Mouse (Mus musculus): Measurements from ENCODE around the gene Ecm2.

Ecm2 gene

DNA sequence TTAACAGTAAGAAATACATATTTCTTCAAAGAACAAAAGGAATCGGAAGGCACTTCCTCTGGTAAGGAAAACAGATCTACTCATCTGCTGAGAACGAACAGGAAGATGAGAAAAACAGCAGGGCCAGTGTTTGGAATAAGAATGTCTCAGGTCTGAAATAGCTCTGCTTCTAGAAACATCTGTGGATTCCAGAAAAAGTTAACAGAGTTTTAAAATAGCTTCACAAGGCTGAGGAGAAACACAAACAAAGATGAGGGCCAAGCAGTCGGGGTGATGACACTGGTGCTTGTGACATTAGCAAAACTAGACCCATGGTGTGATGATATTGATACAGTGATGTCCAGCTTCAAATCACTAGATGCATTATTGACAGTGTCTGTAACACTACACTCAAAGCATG lies 2.6 kb downstream of the Ecm2 start:
- DNase-seq (ENCODE audit: low read depth, low spot score) = peak; percentile 40

GRCm38 (mm10) chr13:49518761-49519160 lies 14.2 kb downstream of the Ecm2 start:
- no peak for DNase-seq (ENCODE audit: low read depth, low spot score)

GRCm38 (mm10) chr13:49526235-49526634 lies 21.6 kb downstream of the Ecm2 start:
- no peak for DNase-seq (ENCODE audit: low read depth, low spot score)

- DNase-seq (ENCODE audit: low read depth, low spot score) = no peak
Measured at GRCm38 (mm10) chr13:49530636-49531035, 26.0 kb downstream of the Ecm2 start.

DNA sequence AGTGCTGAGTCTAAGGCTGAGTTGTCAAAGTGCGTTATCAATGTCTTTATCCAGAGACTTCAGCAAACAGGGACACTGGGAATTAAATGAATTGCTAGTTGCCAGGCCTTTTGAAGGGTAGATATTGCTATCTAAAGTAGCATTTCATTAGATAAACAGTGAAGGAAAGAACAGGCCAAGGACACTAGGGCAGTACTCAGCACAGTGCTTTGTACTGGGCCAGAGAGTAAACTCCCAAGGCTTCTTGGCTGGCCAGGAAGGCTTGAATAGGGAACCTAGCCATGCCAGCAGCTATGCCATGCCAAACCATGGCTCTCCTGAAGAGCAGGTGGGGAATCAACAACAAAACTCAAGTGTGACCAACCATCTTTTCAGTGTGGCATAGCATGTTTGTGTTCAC lies 32.3 kb downstream of the Ecm2 start:
- no peak for DNase-seq (ENCODE audit: low read depth, low spot score)

- no peak for DNase-seq (ENCODE audit: low read depth, low spot score)
Measured at GRCm38 (mm10) chr13:49538693-49539092, 34.1 kb downstream of the Ecm2 start.

DNA sequence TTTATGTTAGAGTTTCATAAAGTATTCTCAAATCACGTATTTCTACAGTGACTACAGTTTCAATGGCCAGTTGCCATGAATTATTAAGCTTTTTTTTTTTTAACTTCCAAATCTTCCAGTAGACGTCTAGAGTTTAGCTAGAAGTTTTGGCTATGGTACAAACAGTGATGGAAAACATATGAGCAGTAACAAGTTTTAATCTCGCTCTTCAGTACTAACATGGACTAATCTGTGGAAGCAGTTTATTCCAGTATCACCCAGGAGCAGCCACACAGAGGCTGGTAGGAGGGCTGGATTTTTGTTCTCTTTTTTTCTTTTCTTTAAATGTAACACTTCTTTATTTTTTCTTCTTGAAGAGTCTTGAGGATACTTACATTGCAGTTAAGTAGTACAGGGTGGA lies 39.7 kb downstream of the Ecm2 start, which contains the start of gene Aspn:
Aspn (plus strand) TSS at position 165 of the 400 bp plus-strand sequence.
- no peak for DNase-seq (ENCODE audit: low read depth, low spot score)

GRCm38 (mm10) chr13:49545646-49546045 lies 41.0 kb downstream of the Ecm2 start:
- DNase-seq (ENCODE audit: low read depth, low spot score) = no peak

DNA sequence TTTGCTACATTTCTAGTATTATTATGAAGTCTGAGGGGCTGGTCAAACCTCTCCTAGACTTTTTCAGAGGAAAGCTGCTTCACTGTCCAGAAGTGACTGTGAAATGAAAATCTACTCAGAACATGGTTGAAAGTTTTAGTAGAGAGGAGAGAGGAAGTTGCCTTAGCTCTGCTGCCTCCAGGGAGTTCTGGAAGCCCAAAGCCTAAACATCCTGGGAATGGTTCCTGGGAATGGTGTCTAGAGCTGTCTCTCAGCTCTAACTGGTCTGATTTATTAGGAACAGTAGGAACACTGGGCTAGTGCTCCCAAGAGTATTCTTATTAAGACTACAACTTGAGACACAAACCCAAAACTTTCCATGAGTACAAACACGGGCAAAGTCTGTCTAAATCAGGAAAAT lies 41.9 kb downstream of the Ecm2 start:
- no peak for DNase-seq (ENCODE audit: low read depth, low spot score)

GRCm38 (mm10) chr13:49547563-49548150 lies 43.0 kb downstream of the Ecm2 start:
- no peak for DNase-seq (ENCODE audit: low read depth, low spot score)

- no peak for DNase-seq (ENCODE audit: low read depth, low spot score)
Measured at GRCm38 (mm10) chr13:49549616-49550015, 45.0 kb downstream of the Ecm2 start.

DNA sequence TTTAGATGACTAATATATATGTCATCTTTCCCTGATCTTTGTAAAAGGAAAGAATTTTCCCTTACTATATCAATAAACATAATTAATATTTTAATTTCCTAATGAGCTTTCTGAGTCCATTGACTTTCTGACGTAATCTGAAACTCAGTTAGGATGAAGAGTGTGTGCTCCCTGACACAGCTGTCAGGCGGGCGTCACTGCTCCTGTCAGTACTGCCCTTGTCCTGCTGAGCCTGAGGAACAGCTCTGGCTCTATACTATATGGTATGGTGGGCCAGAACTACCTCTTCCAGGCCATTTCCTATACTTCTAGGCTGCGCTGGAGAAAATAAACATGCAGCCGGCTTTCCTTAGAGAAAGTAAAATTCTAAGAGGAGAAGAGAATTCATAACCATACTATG lies 49.9 kb downstream of the Ecm2 start:
- no peak for DNase-seq (ENCODE audit: low read depth, low spot score)

GRCm38 (mm10) chr13:49556203-49556602 lies 51.6 kb downstream of the Ecm2 start:
- peak; percentile 49 for DNase-seq (ENCODE audit: low read depth, low spot score)

GRCm38 (mm10) chr13:49556924-49557323 lies 52.3 kb downstream of the Ecm2 start:
- no peak for DNase-seq (ENCODE audit: low read depth, low spot score)

- peak; percentile 33 for DNase-seq (ENCODE audit: low read depth, low spot score)
Measured at GRCm38 (mm10) chr13:49559185-49559584, 54.6 kb downstream of the Ecm2 start.

- no peak for DNase-seq (ENCODE audit: low read depth, low spot score)
Measured at GRCm38 (mm10) chr13:49560886-49561285, 56.3 kb downstream of the Ecm2 start.

DNA sequence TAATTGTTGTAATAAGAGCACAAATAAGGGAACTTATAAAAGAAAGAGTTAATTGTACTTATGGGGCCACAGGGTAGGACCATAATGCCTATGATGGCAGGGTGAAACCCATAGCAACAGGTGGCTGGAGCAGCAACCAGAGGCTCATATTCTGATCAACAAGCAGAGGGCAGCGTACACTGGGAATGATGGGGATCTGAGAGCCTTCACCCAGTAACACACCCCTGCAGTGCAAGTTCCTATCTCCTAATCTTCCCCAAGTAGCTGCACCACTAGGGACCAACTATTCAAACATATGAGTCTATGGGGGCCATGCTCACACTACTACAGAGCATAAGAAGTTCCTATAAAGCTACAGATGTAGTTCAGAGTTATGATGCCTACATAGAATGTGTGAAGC lies 59.7 kb downstream of the Ecm2 start:
- DNase-seq (ENCODE audit: low read depth, low spot score) = no peak

- no peak for DNase-seq (ENCODE audit: low read depth, low spot score)
Measured at GRCm38 (mm10) chr13:49570371-49570770, 65.8 kb downstream of the Ecm2 start.

DNA sequence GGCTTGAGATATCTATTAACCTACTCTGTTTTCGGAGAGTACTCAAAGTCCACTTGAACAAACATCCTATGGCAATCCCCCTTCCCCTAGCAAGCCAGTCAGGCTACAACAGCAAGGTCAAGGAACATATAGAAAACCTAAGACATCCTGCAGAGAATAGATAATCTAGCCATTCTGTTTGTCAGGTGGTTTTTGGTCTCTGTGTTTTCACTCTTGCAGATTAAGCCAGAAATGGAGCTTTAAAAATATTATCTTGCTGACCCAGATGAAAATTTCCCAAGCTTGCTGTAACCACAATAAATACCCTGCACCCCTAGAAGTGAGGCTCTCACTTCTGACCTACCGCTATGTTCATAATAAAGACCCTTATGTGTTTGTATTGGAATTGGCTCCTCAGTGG lies 66.8 kb downstream of the Ecm2 start:
- DNase-seq (ENCODE audit: low read depth, low spot score) = no peak

- DNase-seq (ENCODE audit: low read depth, low spot score) = peak; percentile 3
Measured at GRCm38 (mm10) chr13:49581541-49582530, 77.2 kb downstream of the Ecm2 start, which contains the start of gene Omd. Omd (plus strand) TSS chr13:49582462.

All from brain, adult 2 months (tissue).